Mouse (Mus musculus) ZHBTc4 (cell line): ENCODE results near the gene Acadl.

Experiments used
- DNase-seq: peaks from one replicate; pipeline ENCODE4 v3.0.0-alpha.2; 2011; ENCODE audit warnings: low read depth, low spot score

The Acadl gene

GRCm38 (mm10) chr1:66862712-66863511 is at the start of gene Acadl:
TSS of gene Acadl (minus strand) at chr1:66863277.
- peak; percentile 63 for DNase-seq

DNA sequence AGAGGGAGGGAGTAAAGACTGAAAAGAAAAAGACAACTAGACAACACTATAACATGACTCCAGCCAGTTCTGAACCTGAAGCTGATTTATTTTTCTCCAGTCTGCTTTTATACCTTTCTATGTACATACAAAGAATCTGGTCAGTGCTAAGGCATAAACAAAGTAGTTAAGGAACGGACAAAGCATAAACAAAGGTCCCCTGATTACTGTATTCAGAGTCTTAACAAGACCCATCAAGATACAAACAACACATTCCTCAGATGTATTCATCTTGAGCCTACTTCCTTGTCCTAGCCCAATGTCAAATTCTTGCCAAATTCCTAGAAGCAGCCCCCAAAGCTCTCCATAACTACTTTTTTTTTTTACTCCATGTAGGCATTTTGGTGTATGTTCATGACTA is 49.2 kb upstream of the Acadl start:
- DNase-seq, result peak; percentile 91

GRCm38 (mm10) chr1:66902566-66902965 is 39.5 kb upstream of the Acadl start:
- DNase-seq, result no peak

DNA sequence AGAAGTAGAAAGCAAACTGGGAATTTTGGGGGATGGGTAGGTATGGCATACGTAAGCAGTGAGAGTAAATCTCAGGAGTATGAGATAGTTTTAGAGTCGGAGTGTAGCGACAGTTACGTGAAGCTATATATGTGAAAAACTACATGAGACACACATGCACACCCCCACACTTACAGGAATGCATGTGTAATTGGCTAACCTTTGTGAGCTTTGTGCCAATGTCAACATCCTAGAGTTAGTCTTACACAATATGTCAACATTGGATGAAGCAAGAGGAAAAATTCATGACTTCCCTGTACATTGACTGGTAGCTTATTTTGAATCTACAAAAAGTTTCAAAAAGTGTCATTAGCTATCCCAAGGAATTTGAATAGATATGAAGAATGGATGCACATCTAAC is 37.9 kb upstream of the Acadl start:
- no peak for DNase-seq

GRCm38 (mm10) chr1:66898261-66898660 is 35.2 kb upstream of the Acadl start:
- DNase-seq, result no peak

DNA sequence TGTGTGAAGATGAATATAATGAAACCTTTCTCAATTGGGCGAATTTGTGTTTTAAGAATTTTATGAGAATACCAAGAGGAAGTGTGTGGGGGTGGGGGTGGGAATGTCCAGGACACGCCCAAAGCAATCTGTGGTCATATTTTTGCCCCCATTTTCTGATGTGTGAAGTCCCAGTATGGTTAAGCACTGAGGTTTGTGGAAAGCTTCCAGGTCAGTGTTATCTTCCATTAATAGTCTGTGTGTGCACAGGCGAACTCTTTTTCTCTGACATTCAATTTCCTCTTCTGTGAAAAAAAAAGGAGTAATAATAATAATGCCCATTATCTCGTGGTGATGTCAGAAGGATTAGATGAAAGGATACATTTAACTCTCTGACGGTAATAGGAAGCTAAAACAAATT is 33.5 kb upstream of the Acadl start:
- no peak for DNase-seq

GRCm38 (mm10) chr1:66896125-66896524 is 33.0 kb upstream of the Acadl start:
- peak; percentile 62 for DNase-seq

GRCm38 (mm10) chr1:66895837-66896118 is 32.7 kb upstream of the Acadl start:
- peak; percentile 64 for DNase-seq

DNA sequence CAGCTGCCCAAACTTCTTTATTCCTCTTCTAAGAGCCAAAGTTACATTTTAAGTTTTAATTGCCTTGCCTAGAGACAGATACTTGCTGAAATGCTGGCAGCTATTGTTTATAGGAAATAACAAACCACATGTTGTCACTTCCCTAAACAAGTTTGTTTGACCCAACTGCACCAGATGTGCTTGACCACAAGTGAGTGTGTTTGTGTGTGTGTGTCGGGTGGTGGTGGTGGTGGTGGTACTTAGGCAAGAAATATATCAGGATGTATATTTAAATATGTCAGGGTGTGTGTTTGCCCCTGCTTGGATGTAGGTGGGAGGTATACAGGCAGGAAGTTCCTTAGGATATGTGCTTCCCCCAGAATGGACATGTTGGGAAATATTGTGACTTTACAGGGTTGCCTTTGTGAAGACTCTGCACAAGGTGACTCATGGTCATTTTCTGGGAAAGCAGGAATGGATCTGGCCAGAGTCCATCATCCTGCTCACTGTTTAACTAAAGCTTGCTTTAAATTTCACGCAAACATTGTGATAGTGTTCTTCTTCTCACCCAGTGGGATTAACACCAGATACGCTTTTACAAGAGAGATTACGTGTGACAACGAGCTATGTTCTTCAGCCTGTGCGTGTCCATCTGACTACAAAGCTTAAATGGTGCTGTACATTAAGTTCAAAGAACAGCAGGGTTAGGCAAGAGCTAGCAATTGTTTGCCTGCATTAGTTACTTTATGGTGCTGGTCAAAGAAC is 32.2 kb upstream of the Acadl start:
- no peak for DNase-seq

DNA sequence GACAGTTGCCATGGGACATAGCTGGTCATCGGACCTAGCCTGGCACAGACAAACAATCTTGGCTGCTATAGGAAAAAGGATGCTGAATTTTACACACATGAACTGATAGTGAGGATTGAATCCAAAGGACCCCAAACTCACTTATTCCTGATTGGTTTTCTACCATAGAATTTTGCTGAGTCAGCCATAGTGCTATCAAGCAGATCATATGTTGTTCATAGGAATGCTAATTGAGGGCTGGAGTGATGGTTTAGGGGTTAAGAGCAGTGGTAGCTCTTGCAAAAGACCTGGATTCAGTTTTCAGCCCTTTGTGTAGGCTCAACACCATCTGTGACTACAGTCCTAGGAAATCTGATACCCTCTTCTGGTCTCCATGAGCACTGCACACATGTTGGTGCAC is 24.1 kb upstream of the Acadl start:
- DNase-seq, result no peak

DNA sequence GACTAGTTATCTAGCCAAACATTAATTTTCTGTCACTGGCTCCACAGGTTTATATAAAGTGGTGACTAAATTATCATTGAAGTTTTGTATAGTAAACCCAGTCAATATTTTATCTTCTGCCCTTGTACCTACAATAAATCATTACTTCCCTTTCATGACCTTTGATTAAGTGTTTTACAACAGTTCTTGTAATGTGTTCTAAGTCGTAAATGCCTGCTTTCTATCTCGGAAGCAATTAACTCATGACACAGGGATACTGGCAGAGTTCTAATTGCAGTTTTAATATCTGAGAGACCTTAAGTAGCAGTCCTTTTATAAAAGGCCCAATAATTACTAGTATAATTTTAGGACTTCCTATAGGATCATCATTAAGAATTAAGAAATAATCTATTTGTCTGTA is 17.1 kb upstream of the Acadl start:
- no peak for DNase-seq

- DNase-seq, result no peak
Observed at GRCm38 (mm10) chr1:66874740-66875139, 11.7 kb upstream of the Acadl start.

GRCm38 (mm10) chr1:66871591-66871990 is 8.5 kb upstream of the Acadl start:
- DNase-seq, result no peak

GRCm38 (mm10) chr1:66865633-66866032 is 2.6 kb upstream of the Acadl start:
- no peak for DNase-seq

- DNase-seq, result no peak
Observed at GRCm38 (mm10) chr1:66863741-66864495, 841 bp upstream of the Acadl start.

- peak; percentile 3 for DNase-seq
Observed at GRCm38 (mm10) chr1:66861764-66862672, 1.1 kb downstream of the Acadl start.

DNA sequence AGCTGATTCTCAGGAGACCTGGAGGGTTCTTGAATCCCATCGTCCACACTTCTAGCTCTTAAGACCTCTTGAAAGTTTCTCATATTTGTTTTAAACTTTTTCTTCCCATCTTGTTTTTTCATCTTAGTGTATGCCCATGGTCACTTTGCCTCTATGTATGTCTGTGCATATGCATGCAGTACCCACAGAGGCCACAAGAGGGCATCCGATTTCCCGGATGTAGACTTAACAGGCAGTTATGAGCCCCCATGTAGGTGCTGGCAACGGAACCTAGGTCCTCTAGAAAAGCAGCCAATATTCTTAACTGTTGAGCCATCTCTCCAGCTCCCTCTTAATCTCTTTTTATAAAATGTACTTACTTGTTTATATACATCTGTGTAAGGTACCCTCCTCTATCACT is 15.6 kb downstream of the Acadl start:
- no peak for DNase-seq

DNA sequence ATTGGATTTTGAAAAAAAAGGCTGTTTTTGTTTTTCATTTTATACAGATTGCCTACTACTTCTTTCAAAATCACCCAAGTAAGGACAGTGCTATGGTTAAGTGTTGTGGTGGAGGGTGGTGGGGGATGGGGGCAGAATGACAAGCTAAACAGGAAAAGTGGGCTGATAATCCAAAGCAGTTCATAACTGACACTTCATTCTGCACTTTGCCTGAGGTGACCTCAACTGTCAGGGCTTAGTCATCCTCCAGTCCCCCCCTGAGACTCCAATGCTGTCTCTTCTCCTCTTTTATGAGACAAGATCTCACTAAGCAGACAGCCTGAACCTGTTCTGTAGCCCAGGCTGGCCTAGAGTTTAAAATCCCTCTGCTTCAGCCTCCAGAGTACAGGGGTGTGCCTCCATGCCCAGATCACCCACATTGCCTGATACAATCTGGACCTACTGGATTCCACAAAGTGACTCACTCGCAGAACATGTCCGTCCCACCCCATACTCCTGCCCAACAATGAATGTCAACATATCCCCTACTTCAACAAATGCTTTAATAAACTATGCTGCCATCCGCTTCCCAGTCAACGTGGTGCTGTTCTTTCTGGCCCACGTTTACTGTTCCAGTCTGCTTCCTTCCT is 17.3 kb downstream of the Acadl start:
- DNase-seq, result no peak

DNA sequence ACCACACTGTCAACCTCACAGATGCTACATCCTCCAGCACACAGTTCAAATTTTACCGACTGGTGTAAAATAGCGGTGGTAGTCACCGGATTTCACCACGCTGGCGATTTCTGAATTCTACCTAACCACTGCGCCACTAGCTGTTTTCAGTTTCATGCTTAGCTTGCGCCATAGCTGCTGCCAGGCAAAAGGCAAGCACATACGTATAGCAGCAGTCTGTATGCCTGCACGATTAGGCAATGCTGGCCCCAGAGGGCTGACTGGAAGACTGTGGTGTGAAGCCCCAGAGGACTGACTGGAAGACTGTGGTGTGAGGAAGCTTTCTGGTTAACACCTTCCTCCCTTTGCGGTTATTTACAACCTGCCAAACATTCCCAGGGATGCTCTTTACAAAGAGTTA is 21.1 kb downstream of the Acadl start:
- DNase-seq, result no peak

DNA sequence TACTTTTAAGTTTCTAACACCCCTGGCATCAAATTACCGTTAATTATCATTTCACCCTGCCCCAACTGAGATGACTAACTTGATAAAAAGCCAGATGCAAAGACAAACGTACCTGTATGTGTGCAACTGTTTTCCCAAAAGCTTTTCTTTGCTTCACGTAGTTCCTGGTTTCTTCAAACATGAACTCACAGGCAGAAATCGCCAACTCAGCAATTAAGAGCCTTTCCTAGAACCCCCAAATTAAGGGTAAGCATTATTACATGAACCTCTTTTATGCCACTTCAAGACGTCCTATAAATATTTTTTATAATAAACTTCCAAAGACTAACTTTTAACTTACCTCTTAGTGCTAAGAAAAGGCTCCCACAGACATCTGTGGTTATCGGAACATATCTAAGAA is 21.6 kb downstream of the Acadl start:
- no peak for DNase-seq
